Mouse (Mus musculus) lung, postnatal 0 days (tissue): ENCODE data around the gene Ccdc146. TPM values are rescaled to one million over a fixed set of nuclear protein-coding genes. Genes with fewer than 3 reads are reported as not detected.

Source experiments
- ATAC-seq: fragments of 200-750 bp; cut with Nextera tagmentation; 2 replicates; pipeline ENCODE4 v1.8.0; 2017; ENCODE audit warnings: moderate library complexity
- DNase-seq: peaks from one replicate; pipeline ENCODE4 v3.0.0-alpha.2; 2016; ENCODE audit warnings: low spot score
- H3K27ac ChIP-seq: fragments of 300-500 bp; sonication (generic); 2 replicates; pipeline ENCODE4 v1.5.1; 2014; ENCODE audit warnings: antibody characterized with exemption, mild to moderate bottlenecking, low read length, mixed read lengths
- H3K27me3 ChIP-seq: fragments of 300-500 bp; sonication (generic); replicated peaks from 2 replicates; pipeline ENCODE4 v1.6.1; 2014; ENCODE audit warnings: low read length, mixed read lengths; ENCODE audit not compliant: insufficient read depth
- H3K36me3 ChIP-seq: fragments of 300-500 bp; sonication (generic); 2 replicates; pipeline ENCODE4 v1.6.1; 2014; ENCODE audit warnings: low read length, mixed read lengths; ENCODE audit not compliant: insufficient read depth
- H3K4me1 ChIP-seq: fragments of 300-500 bp; sonication (generic); 2 replicates; pipeline ENCODE4 v1.6.1; 2014; ENCODE audit warnings: antibody characterized with exemption, low read depth, low read length, mixed read lengths; ENCODE audit not compliant: insufficient read depth
- H3K4me2 ChIP-seq: fragments of 300-500 bp; sonication (generic); replicated peaks from 2 replicates; pipeline ENCODE4 v1.6.1; 2014; ENCODE audit warnings: low read depth, mild to moderate bottlenecking, low read length, moderate library complexity, mixed read lengths
- H3K4me3 ChIP-seq: fragments of 300-500 bp; sonication (generic); 2 replicates; pipeline ENCODE4 v1.5.1; 2014; ENCODE audit warnings: low read depth, low read length
- H3K9ac ChIP-seq: fragments of 300-500 bp; sonication (generic); replicated peaks from 2 replicates; pipeline ENCODE4 v1.6.1; 2014; ENCODE audit warnings: low read depth, mild to moderate bottlenecking
- H3K9me3 ChIP-seq: fragments of 300-500 bp; sonication (generic); 2 replicates; pipeline ENCODE4 v1.6.1; 2016; ENCODE audit warnings: low read length, mixed read lengths
- CTCF ChIP-seq: IDR thresholded peaks from 2 replicates; pipeline ENCODE4 v1.5.1; 2016; ENCODE audit warnings: antibody characterized with exemption, mild to moderate bottlenecking
- EP300 ChIP-seq: IDR thresholded peaks from 2 replicates; pipeline ENCODE4 v1.6.1; 2016; ENCODE audit warnings: antibody characterized with exemption, mild to moderate bottlenecking, control low read depth
- WGBS: fragments of 180-500 bp; shearing (Covaris S2); extraction: QIAGEN DNeasy Blood & Tissue Kit; methylation state at CpG from one replicate; pipeline ENCODE4 v1.1.7; 2014; 5-methylcytosine and 5-hydroxymethylcytosine counted together
- polyA plus RNA-seq: library from polyadenylated mRNA; unstranded; fragments of >200 nt; fragmentation: Nextera tagmentation; extraction: Ambion mirVana; gene quantifications from 2 replicates; pipeline ENCODE4 v1.2.1, GENCODE M21; 2015

Gene Ccdc146
- polyA plus RNA-seq, 1 experiment from 2014 or later: 3.4 TPM

DNA sequence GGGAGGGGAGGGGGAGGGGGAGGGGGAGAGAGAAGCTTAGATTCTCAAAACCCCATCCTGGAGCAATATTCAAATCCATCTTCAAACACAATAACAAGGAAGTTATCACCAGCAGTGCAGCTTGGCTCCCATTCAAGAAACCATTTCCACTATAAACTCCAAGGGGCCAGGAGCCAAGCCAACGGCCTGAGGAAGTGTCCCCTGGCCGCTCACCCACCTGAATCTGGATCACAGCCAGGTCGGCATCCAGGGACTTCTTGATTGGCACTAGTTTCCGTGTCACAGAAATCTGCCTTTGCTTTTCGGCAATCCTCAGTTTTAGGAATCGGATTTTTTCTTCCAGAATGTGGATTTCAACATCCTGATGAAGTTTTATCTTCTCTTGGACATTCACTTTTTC lies 123.5 kb downstream of the Ccdc146 start:
- Histone ChIP-seq H3K4me1 (no peaks in the 10 kb centered on the region), H3K27me3 (no peaks in the 10 kb centered on the region), H3K9me3 (no peaks in the 10 kb centered on the region), H3K27ac (no peak overlapping the region), H3K36me3 (no peaks in the 10 kb centered on the region), H3K4me3 (no peak overlapping the region), H3K4me2 (no peak overlapping the region), H3K9ac (no peak overlapping the region)
- WGBS: 29% methylated on average over 6 of the region's 6 CpGs
- ATAC-seq (no peak), DNase-seq (peak; percentile 40)
- TF ChIP-seq CTCF: no peak
- TF ChIP-seq EP300: no peak

GRCm38 (mm10) chr5:21300058-21300457 lies 124.4 kb downstream of the Ccdc146 start:
- TF ChIP-seq EP300: no peak
- no peak for TF ChIP-seq CTCF
- DNase-seq (no peak), ATAC-seq (no peak)
- H3K36me3 ChIP-seq: no peaks in the 10 kb centered on the region
- no peaks in the 10 kb centered on the region for H3K9me3 ChIP-seq
- 90% methylated on average over 3 of the region's 3 CpGs for WGBS
- no peak overlapping the region for H3K27ac ChIP-seq
- no peak overlapping the region for H3K4me3 ChIP-seq
- no peaks in the 10 kb centered on the region for H3K4me1 ChIP-seq
- no peak overlapping the region for H3K4me2 ChIP-seq
- no peaks in the 10 kb centered on the region for H3K27me3 ChIP-seq
- H3K9ac ChIP-seq: no peak overlapping the region

- no peak overlapping the region for H3K4me2 ChIP-seq
- DNase-seq: no peak
Observed at GRCm38 (mm10) chr5:21299076-21299755, 125.3 kb downstream of the Ccdc146 start.

DNA sequence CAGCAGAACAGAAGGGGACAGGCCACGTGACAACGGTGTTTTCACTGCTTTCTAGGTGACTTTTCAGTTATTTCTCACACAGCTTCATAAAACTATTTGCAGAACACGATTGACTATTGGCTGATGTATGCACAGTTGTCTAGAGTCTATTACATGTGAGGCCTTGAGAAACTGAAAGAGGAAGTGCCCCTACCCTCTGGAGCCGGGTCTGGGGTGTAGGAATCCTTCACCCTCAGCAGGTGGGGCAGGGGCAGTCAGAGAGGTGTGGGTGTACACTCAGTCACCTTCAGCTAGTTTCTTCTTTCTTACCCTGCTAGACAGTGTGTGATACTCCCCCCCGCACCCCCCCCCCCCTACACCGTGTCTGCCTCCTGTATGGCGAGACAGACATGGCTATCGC lies 128.8 kb downstream of the Ccdc146 start:
- 76% methylated on average over 8 of the region's 8 CpGs for WGBS
- Histone ChIP-seq H3K4me3 (no peak overlapping the region), H3K4me1 (no peaks in the 10 kb centered on the region), H3K9ac (no peak overlapping the region), H3K9me3 (no peaks in the 10 kb centered on the region), H3K36me3 (peaks cover 1% of the 10 kb centered on the region; the same call in 1 of the 2 replicates), H3K27me3 (no peaks in the 10 kb centered on the region), H3K27ac (no peak overlapping the region), H3K4me2 (no peak overlapping the region)
- ATAC-seq (no peak; the same call in 1 of the 2 replicates), DNase-seq (no peak)
- TF ChIP-seq EP300 (no peak), CTCF (no peak)

More at GRCm38 (mm10) chr5:21299076-21299755, 125.3 kb downstream of the Ccdc146 start:
- Histone ChIP-seq H3K4me1 (no peaks in the 10 kb centered on the region), H3K4me3 (no peak overlapping the region), H3K9me3 (no peaks in the 10 kb centered on the region), H3K9ac (no peak overlapping the region), H3K36me3 (no peaks in the 10 kb centered on the region), H3K27me3 (no peaks in the 10 kb centered on the region), H3K27ac (no peak overlapping the region)
- TF ChIP-seq CTCF: no peak
- no peak for TF ChIP-seq EP300
- no peak for ATAC-seq
- 51% methylated on average over 21 of the region's 21 CpGs for WGBS

DNA sequence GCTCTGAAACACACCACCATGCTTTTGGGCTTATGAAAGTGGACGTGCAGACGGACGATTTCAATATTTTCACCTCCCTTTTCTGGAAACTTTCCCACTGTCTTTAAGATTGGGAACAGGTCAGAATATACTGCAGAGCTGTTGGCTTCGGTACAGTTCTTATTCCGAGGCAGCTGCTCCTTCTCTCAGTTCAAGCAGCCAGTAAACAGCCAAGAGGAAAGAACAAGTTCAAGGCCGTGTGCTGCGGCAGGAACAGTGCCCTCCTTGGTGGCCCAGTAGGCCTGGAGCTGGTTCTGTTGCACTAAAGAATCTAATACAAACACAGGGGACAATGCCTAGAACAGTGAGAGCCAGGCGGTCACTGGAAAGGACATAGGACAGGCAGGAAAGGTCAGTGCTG lies 133.9 kb downstream of the Ccdc146 start:
- Histone ChIP-seq H3K27me3 (no peaks in the 10 kb centered on the region), H3K9me3 (no peaks in the 10 kb centered on the region), H3K4me2 (no peak overlapping the region), H3K4me1 (no peaks in the 10 kb centered on the region), H3K9ac (no peak overlapping the region), H3K4me3 (no peak overlapping the region), H3K36me3 (peaks cover 3% of the 10 kb centered on the region), H3K27ac (no peak overlapping the region)
- TF ChIP-seq CTCF: no peak
- no peak for TF ChIP-seq EP300
- ATAC-seq: no peak
- no peak for DNase-seq
- WGBS: 52% methylated on average over 8 of the region's 8 CpGs

DNA sequence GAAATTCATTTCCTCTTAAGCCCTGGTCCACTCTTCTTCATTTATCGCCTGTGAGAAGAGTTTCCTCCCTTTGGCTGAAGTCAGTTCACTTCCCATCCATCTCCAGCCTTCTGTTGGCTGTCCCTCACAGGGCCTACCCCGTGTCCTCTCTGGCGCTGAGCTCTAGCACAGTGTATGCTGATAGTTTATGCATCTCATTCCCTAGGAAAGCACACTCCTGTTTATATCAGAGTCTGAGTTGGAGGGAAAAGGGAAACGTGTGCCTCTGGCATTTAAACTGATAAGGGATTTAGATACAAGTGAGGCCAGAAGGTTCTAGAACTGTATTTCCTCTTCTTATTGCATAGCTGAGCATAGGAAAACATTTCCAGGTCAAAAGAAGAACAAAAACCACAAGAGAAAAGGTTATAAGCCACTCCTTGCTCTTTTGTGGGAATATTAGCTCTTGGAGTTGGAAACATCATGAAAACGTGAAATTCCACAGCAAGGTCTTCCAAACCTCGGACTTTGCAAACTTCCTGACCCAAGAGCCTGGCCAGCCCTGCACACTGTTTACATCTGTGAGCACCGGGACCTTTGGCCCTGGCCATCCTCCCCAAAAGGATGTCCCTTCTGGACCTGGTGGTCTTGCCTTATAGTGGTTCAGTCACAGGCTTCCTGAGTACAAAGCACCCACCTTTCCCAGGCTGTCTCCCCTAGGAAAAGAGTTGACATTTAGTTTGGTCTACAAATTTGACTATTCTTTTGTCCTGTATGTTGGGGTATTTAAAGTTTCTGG lies 135.6 kb downstream of the Ccdc146 start:
- Histone ChIP-seq H3K36me3 (peaks cover 3% of the 10 kb centered on the region), H3K4me1 (no peaks in the 10 kb centered on the region), H3K27ac (no peak overlapping the region), H3K4me3 (no peak overlapping the region), H3K9me3 (no peaks in the 10 kb centered on the region), H3K9ac (no peak overlapping the region), H3K4me2 (no peak overlapping the region), H3K27me3 (no peaks in the 10 kb centered on the region)
- 39% methylated on average over 7 of the region's 7 CpGs for WGBS
- ATAC-seq (peak; percentile 68), DNase-seq (no peak)
- no peak for TF ChIP-seq CTCF
- peak; percentile 63 for TF ChIP-seq EP300
